Mouse (Mus musculus) embryonic stem cell, embryonic (primary cell): Measurements from ENCODE around the gene Slpi.

Experiments used
- CTCF ChIA-PET, 4 experiments: fragments of 300-600 bp in 2 of 4; fragments of 350-600 bp in 2 of 4; sonication (Branson Sonifier 250); formaldehyde crosslinking; loops; one replicate each; lab custom pipeline; 2022; ENCODE audit warnings: inconsistent platforms in 2 of 4; lab: Charles Lee
- POLR2A ChIA-PET, 4 experiments: fragments of 300-600 bp in 2 of 4; fragments of 350-600 bp in 2 of 4; sonication (Branson Sonifier 250); formaldehyde crosslinking; loops; one replicate each; lab custom pipeline; 2022; ENCODE audit warnings: antibody characterized with exemption in 4 of 4, inconsistent platforms in 1 of 4; lab: Charles Lee

The Slpi gene

GRCm38 (mm10) chr2:164389020-164389419, at the start of gene Slpi:
Gene Slpi, minus strand, starts transcription at chr2:164389095.
- POLR2A ChIA-PET = interaction anchor here (0.6 to 1.7 kb wide), 16 partner anchors 9 to 551 kb away, joined by 3 to 7 read pairs (median 4); partner anchors contain the start of gene Sdc4 (in 1 of the 4)

GRCm38 (mm10) chr2:164438257-164438656, 49.4 kb upstream of the Slpi start:
- CTCF ChIA-PET = interaction anchor here (0.5 to 1.7 kb wide), 6 partner anchors 12 to 32 kb away, joined by 3 to 11 read pairs (median 4); no protein-coding TSS in a partner anchor
- POLR2A ChIA-PET = interaction anchor here (0.6 to 36.5 kb wide), 21 partner anchors 10 to 1531 kb away, joined by 3 to 985 read pairs (median 5); partner anchors contain the start of genes Gm20458 (in 3 of the 4) and Sys1 (in 2 of the 4)

More at GRCm38 (mm10) chr2:164389020-164389419, at the start of gene Slpi:
- CTCF ChIA-PET = interaction anchor here (0.5 to 3.8 kb wide), 89 partner anchors 8 to 1126 kb away, joined by 3 to 49 read pairs (median 4); partner anchors contain the start of genes Matn4 (in 3 of the 4), Gm20458 (in 2 of the 4), Rbpjl (in 2 of the 4) and Fitm2 (in 1 of the 4)

- ChIA-PET CTCF (interaction anchor here in 3 of 4 experiments (0.5 to 1.2 kb wide), 3 partner anchors 28 to 167 kb away, joined by 3 to 11 read pairs (median 4); no protein-coding TSS in a partner anchor), POLR2A (interaction anchor here in 3 of 4 experiments (0.6 to 36.5 kb wide), 15 partner anchors 9 to 1531 kb away, joined by 3 to 985 read pairs (median 5); partner anchors contain the start of genes Gm20458 (in 2 of the 3) and Sys1 (in 2 of the 3))
Observed at GRCm38 (mm10) chr2:164437710-164438109, 48.8 kb upstream of the Slpi start.

- ChIA-PET CTCF (no interaction called here), POLR2A (interaction anchor here in 3 of 4 experiments (0.5 to 36.5 kb wide), 8 partner anchors 7 to 445 kb away, joined by 3 to 985 read pairs (median 6); partner anchors contain the start of genes Gm20458 (in 2 of the 3), Sys1 (in 2 of the 3) and Sdc4 (in 1 of the 3))
Observed at GRCm38 (mm10) chr2:164436961-164437360, 48.1 kb upstream of the Slpi start.

GRCm38 (mm10) chr2:164436215-164436913, 47.5 kb upstream of the Slpi start:
- CTCF ChIA-PET = interaction anchor here in 3 of 4 experiments (0.5 to 1.1 kb wide), 4 partner anchors 33 to 1998 kb away, joined by 3 to 5 read pairs (median 4); no protein-coding TSS in a partner anchor
- POLR2A ChIA-PET = interaction anchor here in 3 of 4 experiments (0.5 to 36.5 kb wide), 8 partner anchors 7 to 446 kb away, joined by 3 to 985 read pairs (median 4); partner anchors contain the start of genes Gm20458 (in 2 of the 3), Sys1 (in 2 of the 3) and Sdc4 (in 1 of the 3)

GRCm38 (mm10) chr2:164435216-164436090, 46.6 kb upstream of the Slpi start:
- POLR2A ChIA-PET = interaction anchor here in 3 of 4 experiments (0.8 to 36.5 kb wide), 8 partner anchors 6 to 21 kb away, joined by 3 to 985 read pairs (median 74); partner anchors contain the start of genes Gm20458 (in 2 of the 3), Sdc4 (in 2 of the 3) and Sys1 (in 2 of the 3)
- CTCF ChIA-PET = interaction anchor here in 2 of 4 experiments (0.8 to 1.6 kb wide), 4 partner anchors 10 to 96 kb away, joined by 3 to 5 read pairs (median 4); no protein-coding TSS in a partner anchor

GRCm38 (mm10) chr2:164434681-164435080, 45.8 kb upstream of the Slpi start:
- POLR2A ChIA-PET = interaction anchor here in 3 of 4 experiments (0.9 to 36.5 kb wide), 8 partner anchors 7 to 106 kb away, joined by 3 to 985 read pairs (median 142); partner anchors contain the start of genes Sdc4 (in 3 of the 3), Gm20458 (in 2 of the 3) and Sys1 (in 2 of the 3)
- CTCF ChIA-PET = interaction anchor here in 3 of 4 experiments (0.7 to 2.2 kb wide), 6 partner anchors 9 to 47 kb away, joined by 3 to 11 read pairs (median 4); no protein-coding TSS in a partner anchor

GRCm38 (mm10) chr2:164433278-164433895, 44.5 kb upstream of the Slpi start:
- ChIA-PET CTCF (interaction anchor here in 2 of 4 experiments (0.6 to 2.2 kb wide), 7 partner anchors 8 to 37 kb away, joined by 3 to 11 read pairs (median 4); partner anchors contain the start of gene Sdc4 (in 1 of the 2)), POLR2A (interaction anchor here (0.7 to 36.5 kb wide), 18 partner anchors 8 to 404 kb away, joined by 3 to 985 read pairs (median 8); partner anchors contain the start of genes Sdc4 (in 3 of the 4), Sys1 (in 3 of the 4) and Gm20458 (in 2 of the 4))

- CTCF ChIA-PET = interaction anchor here in 2 of 4 experiments (0.9 to 2.2 kb wide), 4 partner anchors 11 to 38 kb away, joined by 3 to 11 read pairs (median 4); partner anchors contain the start of gene Sdc4 (in 1 of the 2)
- POLR2A ChIA-PET = interaction anchor here (0.7 to 36.5 kb wide), 17 partner anchors 8 to 90 kb away, joined by 3 to 985 read pairs (median 9); partner anchors contain the start of genes Sdc4 (in 3 of the 4), Sys1 (in 3 of the 4) and Gm20458 (in 2 of the 4)
Observed at GRCm38 (mm10) chr2:164432541-164433191, 43.8 kb upstream of the Slpi start.

GRCm38 (mm10) chr2:164431676-164432465, 43.0 kb upstream of the Slpi start:
- CTCF ChIA-PET = interaction anchor here in 1 of 4 experiments (1.5 kb wide), 1 partner anchor 39 kb away, joined by 4 read pairs; no protein-coding TSS in a partner anchor
- POLR2A ChIA-PET = interaction anchor here in 3 of 4 experiments (1.4 to 36.5 kb wide), 9 partner anchors 7 to 392 kb away, joined by 3 to 985 read pairs (median 140); partner anchors contain the start of genes Sdc4 (in 3 of the 3), Sys1 (in 3 of the 3), Gm20458 (in 2 of the 3) and Pigt (in 1 of the 3)

GRCm38 (mm10) chr2:164430697-164431096, 41.8 kb upstream of the Slpi start:
- ChIA-PET CTCF (interaction anchor here (0.5 to 1.8 kb wide), 19 partner anchors 11 to 970 kb away, joined by 3 to 11 read pairs (median 4); partner anchors contain the start of genes Rbpjl (in 1 of the 4), Sdc4 (in 1 of the 4), Sys1 (in 1 of the 4) and Wfdc10 (in 1 of the 4)), POLR2A (interaction anchor here (0.7 to 36.5 kb wide), 16 partner anchors 6 to 393 kb away, joined by 3 to 985 read pairs (median 4); partner anchors contain the start of genes Sdc4 (in 3 of the 4), Gm20458 (in 2 of the 4), Sys1 (in 2 of the 4) and Acot8 (in 1 of the 4))

- ChIA-PET POLR2A (interaction anchor here (0.7 to 36.5 kb wide), 23 partner anchors 6 to 393 kb away, joined by 3 to 985 read pairs (median 4); partner anchors contain the start of genes Sdc4 (in 3 of the 4), Gm20458 (in 2 of the 4), Sys1 (in 2 of the 4) and Acot8 (in 1 of the 4)), CTCF (interaction anchor here (0.5 to 1.8 kb wide), 25 partner anchors 11 to 1156 kb away, joined by 3 to 11 read pairs (median 4); partner anchors contain the start of genes Sys1 (in 2 of the 4), Gm20458 (in 1 of the 4), Rbpjl (in 1 of the 4) and Sdc4 (in 1 of the 4))
Observed at GRCm38 (mm10) chr2:164429881-164430615, 41.2 kb upstream of the Slpi start.

GRCm38 (mm10) chr2:164428451-164428850, 39.6 kb upstream of the Slpi start:
- ChIA-PET POLR2A (interaction anchor here (0.6 to 36.5 kb wide), 9 partner anchors 4 to 69 kb away, joined by 3 to 985 read pairs (median 140); partner anchors contain the start of genes Sdc4 (in 3 of the 4), Gm20458 (in 2 of the 4), Sys1 (in 2 of the 4) and Pigt (in 1 of the 4)), CTCF (interaction anchor here in 3 of 4 experiments (0.5 to 1.9 kb wide), 9 partner anchors 9 to 327 kb away, joined by 3 to 9 read pairs (median 4); partner anchors contain the start of gene Gm20458 (in 1 of the 3))
